Mouse (Mus musculus) small intestine, adult 2 months (tissue): ENCODE data around the gene Lrrc27. TPM values are rescaled to one million over a fixed set of nuclear protein-coding genes. Genes with fewer than 3 reads are reported as not detected.

Source experiments
- H3K27ac ChIP-seq: fragments of 200-500 bp; 2 replicates; pipeline ENCODE4 v1.5.1; 2012; ENCODE audit warnings: low read depth, low read length, control low read depth, inconsistent platforms; ENCODE audit not compliant: insufficient read depth
- H3K27me3 ChIP-seq: fragments of 200-500 bp; 2 replicates; pipeline ENCODE4 v1.6.1; 2012; ENCODE audit warnings: mild to moderate bottlenecking, moderate library complexity, low read length, inconsistent platforms; ENCODE audit not compliant: control insufficient read depth, insufficient read depth
- H3K36me3 ChIP-seq: fragments of 200-500 bp; 2 replicates; pipeline ENCODE4 v1.6.1; 2012; ENCODE audit warnings: mild to moderate bottlenecking, low read length, control low read depth, inconsistent platforms; ENCODE audit not compliant: control insufficient read depth, insufficient read depth
- H3K4me1 ChIP-seq: fragments of 200-500 bp; 2 replicates; pipeline ENCODE4 v1.6.1; 2012; ENCODE audit warnings: low read length, inconsistent platforms, mixed read lengths; ENCODE audit not compliant: control insufficient read depth, insufficient read depth, insufficient read length
- H3K4me3 ChIP-seq: fragments of 200-500 bp; 2 replicates; pipeline ENCODE4 v1.5.1; 2012; ENCODE audit warnings: low read depth, mild to moderate bottlenecking, control low read depth, inconsistent platforms, low read length, moderate library complexity
- CTCF ChIP-seq: fragments of 200-500 bp; IDR thresholded peaks from 2 replicates; pipeline ENCODE4 v1.5.1; 2012; ENCODE audit warnings: low read depth, mild to moderate bottlenecking, control low read depth, inconsistent platforms, low read length, moderate library complexity, mixed read lengths; ENCODE audit not compliant: insufficient replicate concordance, insufficient read length; ENCODE audit errors: extremely low read depth
- POLR2A ChIP-seq: fragments of 200-500 bp; IDR thresholded peaks from 2 replicates; pipeline ENCODE4 v1.6.1; 2012; ENCODE audit warnings: low read depth, mild to moderate bottlenecking, control low read depth, inconsistent platforms, low read length, moderate library complexity
- WGBS: fragments of 180-500 bp; shearing (Covaris S2); methylation state at CpG from one replicate; pipeline ENCODE4 v1.1.7; 2018; 5-methylcytosine and 5-hydroxymethylcytosine counted together
- polyA plus RNA-seq: library from polyadenylated mRNA; depleted of rRNA; stranded (reverse); fragments of >200 nt; gene quantifications from 2 replicates; pipeline ENCODE4 v1.2.3, GENCODE M21; 2012

The Lrrc27 gene
- polyA plus RNA-seq, 1 experiment, result 1.3 TPM

DNA sequence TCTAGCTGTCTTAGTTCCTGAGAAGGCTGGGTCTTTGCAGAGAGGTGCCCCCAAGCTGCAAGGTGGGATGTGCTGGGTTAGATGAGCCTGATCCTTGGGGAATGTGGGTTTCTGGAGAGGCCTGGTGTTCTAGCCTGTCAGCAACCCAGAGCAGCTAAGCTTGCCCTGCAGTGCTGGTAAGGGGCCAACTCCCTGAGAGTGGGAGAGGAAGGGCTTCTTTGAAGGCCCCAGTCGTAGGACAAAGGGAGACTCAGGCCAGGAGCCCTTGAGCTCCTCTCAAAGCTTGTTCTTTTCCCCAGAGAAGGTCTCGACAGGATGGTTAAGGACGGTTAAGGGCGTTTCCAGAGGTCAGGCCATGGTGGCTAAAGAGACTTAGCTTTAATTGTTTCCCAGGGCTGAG is 51.5 kb downstream of the Lrrc27 start:
- WGBS, result 82% methylated on average over 4 of the region's 4 CpGs
- TF ChIP-seq CTCF (no peak), POLR2A (no peak)

DNA sequence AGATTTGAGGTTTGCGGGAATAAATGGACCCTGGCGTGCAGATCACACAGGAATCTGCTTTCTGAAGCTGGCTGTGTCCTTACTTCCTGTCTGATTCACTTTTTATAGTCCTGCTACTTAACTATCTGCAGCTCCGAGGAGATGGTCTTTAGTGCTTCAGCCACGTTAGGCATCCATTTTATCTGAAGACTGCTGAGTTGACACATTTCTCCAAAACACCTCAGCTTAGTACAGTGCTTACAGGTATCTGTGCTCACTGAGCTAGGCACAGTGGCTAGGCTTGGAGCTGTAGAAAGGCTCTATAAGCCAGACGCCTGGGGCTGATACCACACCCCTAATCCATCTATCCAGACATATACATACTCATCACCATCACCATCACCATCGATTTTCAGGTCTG is 52.8 kb downstream of the Lrrc27 start:
- Histone ChIP-seq H3K27ac (no peak overlapping the region), H3K27me3 (no peaks in the 10 kb centered on the region), H3K4me3 (no peak overlapping the region), H3K4me1 (peaks cover 24% of the 10 kb centered on the region), H3K36me3 (peaks cover 22% of the 10 kb centered on the region; the same call in 1 of the 2 replicates)
- TF ChIP-seq CTCF (no peak), POLR2A (no peak)
- WGBS, result 55% methylated on average over 6 of the region's 6 CpGs

More for the DNA sequence above, 51.5 kb downstream of the Lrrc27 start:
- peaks cover 24% of the 10 kb centered on the region for H3K4me1 ChIP-seq
- H3K4me3 ChIP-seq, result no peak overlapping the region
- H3K27me3 ChIP-seq, result no peaks in the 10 kb centered on the region
- no peak overlapping the region for H3K27ac ChIP-seq
- H3K36me3 ChIP-seq, result peaks cover 22% of the 10 kb centered on the region; the same call in 1 of the 2 replicates

- Histone ChIP-seq H3K27me3 (no peaks in the 10 kb centered on the region), H3K36me3 (peaks cover 19% of the 10 kb centered on the region; the same call in 1 of the 2 replicates), H3K4me1 (peaks cover 24% of the 10 kb centered on the region), H3K27ac (peak overlapping the region; percentile 17; the same call in 1 of the 2 replicates), H3K4me3 (no peak overlapping the region)
- 19% methylated on average over 6 of the region's 6 CpGs for WGBS
- no peak for TF ChIP-seq CTCF
- no peak for TF ChIP-seq POLR2A
Measured at GRCm38 (mm10) chr7:139266431-139266830, 53.6 kb downstream of the Lrrc27 start.

DNA sequence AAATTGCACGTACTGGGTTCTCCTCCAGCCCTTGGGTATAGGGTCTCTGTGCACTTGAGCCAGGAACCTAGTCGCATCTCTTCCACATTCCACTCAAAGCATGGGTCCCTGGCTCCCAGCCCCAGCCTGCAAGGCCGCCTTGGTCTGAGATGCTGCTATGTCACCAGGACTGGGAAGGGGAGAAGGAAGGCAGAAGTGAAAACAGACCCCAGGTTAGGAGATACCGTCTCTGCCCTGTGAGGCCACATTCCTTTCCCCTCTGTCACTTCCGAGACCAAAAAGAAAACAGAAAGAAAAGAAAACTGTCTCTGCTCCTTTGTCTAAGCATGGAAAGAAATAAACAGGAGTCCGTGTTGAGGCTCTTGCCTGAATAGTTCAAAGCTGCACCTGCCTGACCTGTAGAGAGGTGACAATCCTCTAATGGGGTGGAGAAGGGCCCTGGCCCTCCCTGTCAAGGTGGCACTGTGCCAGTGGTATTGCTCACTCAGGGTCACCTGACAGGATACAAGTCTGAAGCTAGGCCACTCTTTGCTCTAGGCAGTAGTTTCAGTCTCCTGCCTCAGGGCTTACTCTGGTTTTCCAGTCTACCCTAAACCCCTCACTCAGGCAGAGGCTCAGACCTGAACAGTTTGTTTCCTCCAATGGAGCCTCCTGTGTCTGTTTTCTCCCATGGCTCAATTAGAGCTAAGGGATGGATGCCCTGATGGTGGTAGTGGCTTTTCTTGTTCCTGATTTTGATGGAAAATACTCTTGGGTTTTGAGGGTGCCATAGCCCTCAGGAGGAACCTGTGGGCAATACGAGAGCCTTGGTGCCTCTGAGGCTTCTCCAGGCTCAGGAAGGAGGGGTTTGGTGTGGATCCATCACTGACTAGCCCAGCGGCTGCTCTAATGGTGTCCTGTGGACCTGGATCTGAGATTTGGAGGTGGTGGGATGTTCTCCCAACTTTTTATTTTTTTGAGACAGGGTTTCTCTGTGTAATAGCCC is 54.4 kb downstream of the Lrrc27 start:
- TF ChIP-seq POLR2A (no peak), CTCF (no peak)
- Histone ChIP-seq H3K27me3 (no peaks in the 10 kb centered on the region), H3K27ac (peak overlapping the region; percentile 17; the same call in 1 of the 2 replicates), H3K36me3 (peaks cover 19% of the 10 kb centered on the region; the same call in 1 of the 2 replicates), H3K4me1 (peaks cover 24% of the 10 kb centered on the region), H3K4me3 (no peak overlapping the region)
- 51% methylated on average over 8 of the region's 8 CpGs for WGBS

DNA sequence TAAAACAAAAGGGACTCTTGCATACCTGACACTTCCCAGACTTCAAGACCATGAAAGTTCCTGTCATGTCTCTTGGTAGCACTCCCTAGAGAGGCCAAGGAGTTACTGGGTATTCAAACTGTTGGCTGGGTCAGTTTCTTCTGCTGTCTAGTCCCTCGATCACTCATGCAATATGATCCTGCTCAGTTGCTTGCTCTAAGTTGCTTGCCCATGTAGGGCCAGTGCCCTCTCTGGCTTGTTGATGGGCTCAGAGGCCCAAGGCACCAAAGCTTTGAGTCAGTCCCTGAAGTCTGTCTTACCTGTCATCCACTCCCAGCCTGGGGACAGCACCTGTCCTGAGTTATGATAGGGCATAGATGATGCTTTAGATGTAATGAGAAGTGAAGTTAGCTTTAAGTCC is 58.0 kb downstream of the Lrrc27 start:
- no peak overlapping the region for H3K27ac ChIP-seq
- 97% methylated on average over 1 of the region's 1 CpGs for whole genome bisulfite sequencing
- no peak overlapping the region for H3K4me3 ChIP-seq
- H3K27me3 ChIP-seq, result no peaks in the 10 kb centered on the region
- peaks cover 19% of the 10 kb centered on the region; the same call in 1 of the 2 replicates for H3K36me3 ChIP-seq
- TF ChIP-seq CTCF (no peak), POLR2A (no peak)
- H3K4me1 ChIP-seq, result peaks cover 26% of the 10 kb centered on the region

GRCm38 (mm10) chr7:139271871-139272270 is 59.1 kb downstream of the Lrrc27 start:
- H3K27ac ChIP-seq, result no peak overlapping the region
- WGBS, result 68% methylated on average over 5 of the region's 5 CpGs

More at GRCm38 (mm10) chr7:139271871-139272270, 59.1 kb downstream of the Lrrc27 start:
- H3K4me3 ChIP-seq, result no peak overlapping the region
- TF ChIP-seq POLR2A (no peak), CTCF (no peak)
- no peaks in the 10 kb centered on the region for H3K27me3 ChIP-seq
- H3K4me1 ChIP-seq, result peaks cover 15% of the 10 kb centered on the region; the same call in 1 of the 2 replicates
- H3K36me3 ChIP-seq, result peaks cover 13% of the 10 kb centered on the region; the same call in 1 of the 2 replicates
